ENCODE assay signal across 15 mouse cellular contexts in genomic region chr13:44321009-44321596, GRCm38 (mm10).
A peak's percentile ranks its signal among the peaks of the same experiment; 100 is the strongest.
DNase-seq lines count a peak whose midpoint lies in the region; ATAC-seq and TF ChIP-seq lines count a peak whose summit lies in the region.
"Had no signal": no experiment of that assay in that cellular context is flagged by ENCODE, and none has a peak within 500 bp of the region (broad histone marks: within the 10 kb centered on the region; RNA-seq: fewer than 3 reads in every experiment).

No protein-coding gene starts in this region.

- H3K4me1 ChIP-seq in intestine, embryonic 14.5 days (replicated peaks; ENCODE audit: control insufficient read depth, insufficient read depth, low read length) = 0 out of 2 replicates have a peak, but pooled peaks cover 2% of the 10 kb centered on the region
- H3K4me1 ChIP-seq in intestine, postnatal 0 days (replicated peaks; ENCODE audit: control insufficient read depth, insufficient read depth, low read length) = no peaks in the 10 kb centered on the region
- H3K4me1 ChIP-seq: limb, embryonic 12.5 days; liver, embryonic 15.5 days; neural tube, embryonic 13.5 days had no signal

- H3K9ac ChIP-seq in intestine, embryonic 14.5 days (ENCODE audit: low read length) = no peak overlapping the region
- no peak overlapping the region for H3K9ac ChIP-seq in intestine, postnatal 0 days (ENCODE audit: low read depth, low read length)
- H3K9ac ChIP-seq: limb, embryonic 12.5 days; liver, embryonic 15.5 days; neural tube, embryonic 13.5 days had no signal

- H3K36me3 ChIP-seq in intestine, embryonic 14.5 days (ENCODE audit: control insufficient read depth, insufficient read depth, low read length) = no peaks in the 10 kb centered on the region
- no peaks in the 10 kb centered on the region for H3K36me3 ChIP-seq in intestine, postnatal 0 days (ENCODE audit: control insufficient read depth, insufficient read depth)
- H3K36me3 ChIP-seq: limb, embryonic 12.5 days; liver, embryonic 15.5 days; neural tube, embryonic 13.5 days had no signal

- no peak overlapping the region for H3K4me2 ChIP-seq in intestine, embryonic 14.5 days (ENCODE audit: low read length)
- no peak overlapping the region for H3K4me2 ChIP-seq in intestine, postnatal 0 days (replicated peaks; ENCODE audit: low read depth)
- H3K4me2 ChIP-seq: limb, embryonic 12.5 days; liver, embryonic 15.5 days; neural tube, embryonic 13.5 days had no signal

- DNase-seq in intestine, embryonic 14.5 days (ENCODE audit: low spot score) = no peak
- DNase-seq in T-cell, adult 2 months (ENCODE audit: low spot score) = peak; percentile 18
- no peak for DNase-seq in spleen, adult 12 weeks (ENCODE audit: low spot score)
- DNase-seq in natural killer cell, adult 2 months (ENCODE audit: low spot score in 2 of 2) = no peak
- DNase-seq: cerebellum, adult 8-10 months; kidney, adult 2 months; lung, postnatal 4 days; midbrain, embryonic 14.5 days; thymus, postnatal 36 days had no signal

- no peaks in the 10 kb centered on the region for H3K27me3 ChIP-seq in intestine, embryonic 14.5 days (replicated peaks; ENCODE audit: control insufficient read depth, insufficient read depth, low read length)
- H3K27me3 ChIP-seq in intestine, postnatal 0 days (replicated peaks; ENCODE audit: control insufficient read depth, insufficient read depth, low read length) = no peaks in the 10 kb centered on the region
- H3K27me3 ChIP-seq: limb, embryonic 12.5 days; liver, embryonic 15.5 days; neural tube, embryonic 13.5 days had no signal

- no peak overlapping the region for H3K4me3 ChIP-seq in intestine, embryonic 14.5 days (ENCODE audit: low read depth, low read length)
- H3K4me3 ChIP-seq in intestine, postnatal 0 days (ENCODE audit: low read depth, low read length) = no peak overlapping the region
- H3K4me3 ChIP-seq: limb, embryonic 12.5 days; liver, embryonic 15.5 days; neural tube, embryonic 13.5 days had no signal

- no peak for TF ChIP-seq CTCF in intestine, postnatal 0 days (IDR thresholded peaks at IDR 0.05; ENCODE audit: low read depth)

- no peaks in the 10 kb centered on the region for H3K9me3 ChIP-seq in intestine, embryonic 14.5 days (ENCODE audit: control insufficient read depth, low read length)
- no peaks in the 10 kb centered on the region for H3K9me3 ChIP-seq in intestine, postnatal 0 days (ENCODE audit: control insufficient read depth)
- H3K9me3 ChIP-seq: liver, embryonic 15.5 days had no signal

- no peak overlapping the region for H3K27ac ChIP-seq in intestine, embryonic 14.5 days (ENCODE audit: low read depth)
- H3K27ac ChIP-seq in intestine, postnatal 0 days (ENCODE audit: low read depth, low read length) = no peak overlapping the region
- H3K27ac ChIP-seq: limb, embryonic 12.5 days; liver, embryonic 15.5 days; neural tube, embryonic 13.5 days had no signal

- WGBS in intestine, embryonic 14.5 days = 52% methylated on average over 16 of the region's 16 CpGs
- 62% methylated on average over 16 of the region's 16 CpGs for WGBS in intestine, postnatal 0 days

- 0 out of 2 replicates have a peak, but pooled peaks have one; percentile 60 for ATAC-seq in intestine, embryonic 14.5 days (replicated peaks; ENCODE audit: low FRiP score, low TSS enrichment, low read depth)
- ATAC-seq in intestine, postnatal 0 days = no peak
- ATAC-seq in CD4-positive, CD25-positive, alpha-beta regulatory T cell, adult 4 months = peak; percentile 81
- peak; percentile 79 for ATAC-seq in inflammation-experienced regulatory T-cells, adult 6 months
